Mouse (Mus musculus) ES-Bruce4 (cell line): ENCODE results near the gene Bmp2k. TPM values are rescaled to one million over a fixed set of nuclear protein-coding genes. Genes with fewer than 3 reads are reported as not detected.

Experiments
- H3K27ac ChIP-seq: 2 replicates; pipeline ENCODE4 v1.5.1; 2012; ENCODE audit warnings: low read length, inconsistent platforms; ENCODE audit not compliant: insufficient read depth
- H3K27me3 ChIP-seq: 2 replicates; pipeline ENCODE4 v1.6.1; 2012; ENCODE audit warnings: mild to moderate bottlenecking, low read length, inconsistent platforms; ENCODE audit not compliant: control insufficient read depth, poor library complexity, insufficient read depth, severe bottlenecking
- H3K36me3 ChIP-seq: 2 replicates; pipeline ENCODE4 v1.6.1; 2012; ENCODE audit warnings: inconsistent platforms, mild to moderate bottlenecking, low read length, moderate library complexity; ENCODE audit not compliant: control insufficient read depth, poor library complexity, insufficient read depth, severe bottlenecking
- H3K4me1 ChIP-seq: one replicate; pipeline ENCODE4 v1.8.1; 2011; ENCODE audit warnings: low read length; ENCODE audit not compliant: control insufficient read depth, insufficient read depth
- H3K4me3 ChIP-seq: 2 replicates; pipeline ENCODE4 v1.5.1; 2011; ENCODE audit warnings: low read depth, mild to moderate bottlenecking, low read length
- H3K9ac ChIP-seq: 2 replicates; pipeline ENCODE4 v1.6.1; 2012; ENCODE audit warnings: low read depth, mild to moderate bottlenecking, inconsistent platforms; ENCODE audit not compliant: poor library complexity, severe bottlenecking
- H3K9me3 ChIP-seq: replicated peaks from 2 replicates; pipeline ENCODE4 v1.6.1; 2012; ENCODE audit warnings: mild to moderate bottlenecking, low read length, inconsistent platforms; ENCODE audit not compliant: control insufficient read depth, poor library complexity, insufficient read depth, severe bottlenecking
- CTCF ChIP-seq: IDR thresholded peaks from one replicate; pipeline ENCODE4 v1.8.1; 2011; ENCODE audit warnings: low read depth, low read length
- EP300 ChIP-seq: IDR thresholded peaks from 2 replicates; pipeline ENCODE4 v1.6.1; 2011; ENCODE audit warnings: low read depth, low read length; ENCODE audit not compliant: insufficient read depth
- POLR2A ChIP-seq: IDR thresholded peaks from one replicate; pipeline ENCODE4 v1.8.1; 2011; ENCODE audit warnings: low read length; ENCODE audit not compliant: insufficient read depth
- polyA plus RNA-seq: library from polyadenylated mRNA; stranded (reverse); fragments of >200 nt; gene quantifications from 2 replicates; pipeline ENCODE4 v1.2.4, GENCODE M21; 2011; ENCODE audit warnings: low read depth; ENCODE audit not compliant: missing spikeins, insufficient read depth, insufficient read length

The Bmp2k gene
- polyA plus RNA-seq, 1 experiment = 10.3 TPM

- no peak overlapping the region for H3K27ac ChIP-seq
- H3K4me1 ChIP-seq = no peaks in the 10 kb centered on the region
- H3K9me3 ChIP-seq = no peaks in the 10 kb centered on the region
- H3K36me3 ChIP-seq = no peaks in the 10 kb centered on the region
- TF ChIP-seq CTCF (no peak), POLR2A (no peak), EP300 (no peak)
- no peaks in the 10 kb centered on the region for H3K27me3 ChIP-seq
- H3K4me3 ChIP-seq = no peak overlapping the region
- H3K9ac ChIP-seq = no peak overlapping the region
Observed at GRCm38 (mm10) chr5:97078641-97079040, 81.2 kb downstream of the Bmp2k start.

- TF ChIP-seq EP300 (no peak), POLR2A (no peak), CTCF (no peak)
- Histone ChIP-seq H3K36me3 (no peaks in the 10 kb centered on the region), H3K27ac (no peak overlapping the region), H3K4me3 (no peak overlapping the region), H3K9me3 (no peaks in the 10 kb centered on the region), H3K9ac (no peak overlapping the region), H3K27me3 (no peaks in the 10 kb centered on the region), H3K4me1 (no peaks in the 10 kb centered on the region)
Observed at GRCm38 (mm10) chr5:97081481-97081880, 84.0 kb downstream of the Bmp2k start.

DNA sequence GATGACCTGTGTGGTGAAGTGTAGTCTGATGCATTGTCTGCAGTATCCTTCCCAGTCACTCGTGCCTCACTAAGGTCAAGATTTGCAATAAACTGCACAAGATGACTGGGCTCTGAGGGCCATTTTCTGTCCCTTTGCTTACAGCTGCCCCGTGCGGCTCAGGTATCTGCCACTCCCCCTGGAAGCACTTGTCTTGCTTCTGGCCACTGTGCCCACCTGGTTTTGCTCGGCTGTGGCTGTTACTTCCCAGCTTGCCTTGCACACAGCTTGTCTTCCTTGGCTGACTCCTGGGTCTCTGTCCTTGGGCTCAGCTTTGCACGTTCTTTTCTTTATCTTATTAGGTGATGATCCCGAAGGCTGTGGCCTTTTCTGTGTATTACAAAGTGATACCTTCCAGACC is 86.2 kb downstream of the Bmp2k start:
- no peak for TF ChIP-seq CTCF
- TF ChIP-seq EP300 = no peak
- no peak for TF ChIP-seq POLR2A
- H3K36me3 ChIP-seq = no peaks in the 10 kb centered on the region
- no peak overlapping the region for H3K4me3 ChIP-seq
- peaks cover 2% of the 10 kb centered on the region for H3K4me1 ChIP-seq
- H3K9ac ChIP-seq = no peak overlapping the region
- H3K27ac ChIP-seq = no peak overlapping the region
- H3K9me3 ChIP-seq = no peaks in the 10 kb centered on the region
- no peaks in the 10 kb centered on the region for H3K27me3 ChIP-seq

- no peaks in the 10 kb centered on the region for H3K9me3 ChIP-seq
- H3K9ac ChIP-seq = no peak overlapping the region
- no peak for TF ChIP-seq CTCF
- no peak for TF ChIP-seq POLR2A
- TF ChIP-seq EP300 = no peak
- no peak overlapping the region for H3K27ac ChIP-seq
- H3K4me3 ChIP-seq = no peak overlapping the region
- no peaks in the 10 kb centered on the region for H3K27me3 ChIP-seq
- no peaks in the 10 kb centered on the region for H3K36me3 ChIP-seq
- H3K4me1 ChIP-seq = peaks cover 2% of the 10 kb centered on the region
Observed at GRCm38 (mm10) chr5:97084541-97084940, 87.1 kb downstream of the Bmp2k start.

GRCm38 (mm10) chr5:97085071-97085470 is 87.6 kb downstream of the Bmp2k start:
- Histone ChIP-seq H3K27me3 (no peaks in the 10 kb centered on the region), H3K27ac (no peak overlapping the region), H3K36me3 (no peaks in the 10 kb centered on the region)

GRCm38 (mm10) chr5:97087030-97087630 is 89.6 kb downstream of the Bmp2k start:
- peaks cover 2% of the 10 kb centered on the region for H3K4me1 ChIP-seq
- peak overlapping the region; percentile 37 for H3K4me3 ChIP-seq
- H3K9ac ChIP-seq = no peak overlapping the region
- H3K27me3 ChIP-seq = no peaks in the 10 kb centered on the region
- H3K9me3 ChIP-seq = no peaks in the 10 kb centered on the region
- H3K36me3 ChIP-seq = no peaks in the 10 kb centered on the region
- TF ChIP-seq CTCF (no peak), POLR2A (no peak)
- H3K27ac ChIP-seq = no peak overlapping the region

More at GRCm38 (mm10) chr5:97085071-97085470, 87.6 kb downstream of the Bmp2k start:
- Histone ChIP-seq H3K4me3 (no peak overlapping the region), H3K9ac (no peak overlapping the region), H3K9me3 (no peaks in the 10 kb centered on the region), H3K4me1 (peaks cover 2% of the 10 kb centered on the region)
- TF ChIP-seq EP300 = no peak
- TF ChIP-seq POLR2A = no peak
- no peak for TF ChIP-seq CTCF
